Mouse (Mus musculus): ENCODE measurements around the gene Mfsd7a.

Gene Mfsd7a
- long read RNA-seq, experiment 1, partial matches to known transcripts = 1 of 2 reads
- long read RNA-seq, experiment 1, other reads (novel, unspliced or antisense) = 1 of 2 reads
- long read RNA-seq, experiment 2 = 0 reads

DNA sequence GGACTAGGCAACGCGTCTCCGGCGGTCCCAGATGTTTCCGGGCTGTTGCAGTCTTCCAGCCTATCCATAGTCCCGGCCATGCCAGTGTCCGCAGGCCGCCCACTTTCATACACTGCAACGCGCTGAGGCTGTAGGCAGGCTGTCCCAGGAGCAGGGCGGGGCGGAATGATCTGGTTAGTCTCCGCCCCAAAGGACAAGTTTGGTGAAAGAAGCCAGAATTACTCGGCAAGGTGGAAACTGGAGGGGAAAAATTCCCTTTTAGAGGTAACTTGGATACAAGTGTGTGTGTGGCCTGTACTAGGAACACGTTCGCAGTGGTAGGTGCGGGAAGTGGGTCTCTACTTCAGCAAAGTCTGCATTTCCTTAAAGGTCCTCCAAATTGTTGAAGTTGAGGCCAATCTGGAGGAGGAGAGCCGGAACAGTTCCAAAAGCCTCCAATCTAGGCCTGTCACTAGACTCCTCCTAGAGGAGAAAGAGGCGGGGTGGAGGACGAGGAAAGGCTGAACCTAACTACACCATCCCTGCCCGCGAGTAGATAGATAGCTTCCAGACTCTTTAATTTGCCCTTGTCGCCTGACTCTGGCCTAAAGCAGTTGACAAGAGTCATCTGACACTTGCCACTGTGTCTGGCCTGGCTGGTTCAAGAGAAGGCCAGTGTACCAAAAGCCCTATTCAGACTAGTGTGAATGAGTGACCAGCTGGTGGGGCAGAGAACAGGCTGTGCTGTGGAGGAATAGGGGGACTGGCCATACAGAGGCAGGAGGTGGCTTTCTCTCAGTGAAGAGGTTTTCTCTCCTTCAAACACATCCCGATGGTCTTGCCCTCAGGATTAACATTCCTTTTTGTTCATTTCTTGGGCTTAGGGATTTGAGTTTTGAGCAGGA is at the start of gene Mfsd7a:
TSS of gene Mfsd7a (minus strand) at position 107 of the 884 bp plus-strand sequence.
- intact Hi-C loops (cut with DNase I) = no loop called here

DNA sequence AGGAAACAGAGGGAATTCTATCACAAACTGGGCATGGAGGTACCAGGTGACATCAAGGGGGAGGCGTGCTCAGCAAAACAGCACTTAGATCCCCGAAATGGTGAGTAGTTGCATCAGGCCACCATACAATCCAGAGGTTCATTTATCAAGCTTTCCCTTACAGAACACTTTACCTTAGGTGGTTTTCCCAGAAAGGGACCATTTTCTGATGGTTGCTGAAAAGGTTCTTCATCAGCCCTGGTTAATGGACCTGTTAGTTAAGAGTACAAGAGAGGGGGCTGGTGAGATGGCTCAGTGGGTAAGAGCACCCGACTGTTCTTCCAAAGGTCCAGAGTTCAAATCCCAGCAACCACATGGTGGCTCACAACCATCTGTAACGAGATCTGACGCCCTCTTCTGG is 37.5 kb upstream of the Mfsd7a start:
- intact Hi-C loops (cut with DNase I) = loop anchor here (10.0 kb wide), 1 partner anchor 99 kb away; no protein-coding TSS in a partner anchor

DNA sequence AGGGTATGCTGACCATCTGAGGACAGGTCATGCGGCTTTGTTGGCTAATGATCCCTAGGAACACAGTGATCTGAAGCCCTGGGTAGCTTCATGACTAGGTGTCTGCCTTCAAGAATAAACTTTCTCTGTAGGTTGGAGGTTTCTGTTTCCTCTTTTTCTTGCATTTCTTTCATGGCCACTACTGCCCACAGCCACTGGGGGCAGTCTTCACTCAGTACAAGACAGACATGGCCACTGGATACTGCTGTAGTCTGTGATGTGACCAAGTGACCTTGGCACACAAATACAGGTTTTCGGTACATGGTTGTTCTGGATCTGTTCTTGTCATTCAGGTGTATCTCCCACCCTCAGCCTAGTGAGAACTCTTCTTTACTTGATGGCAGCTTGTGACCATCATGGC is 36.5 kb upstream of the Mfsd7a start:
- intact Hi-C loops (cut with DNase I) = loop anchor here (10.0 kb wide), 1 partner anchor 100 kb away; no protein-coding TSS in a partner anchor

DNA sequence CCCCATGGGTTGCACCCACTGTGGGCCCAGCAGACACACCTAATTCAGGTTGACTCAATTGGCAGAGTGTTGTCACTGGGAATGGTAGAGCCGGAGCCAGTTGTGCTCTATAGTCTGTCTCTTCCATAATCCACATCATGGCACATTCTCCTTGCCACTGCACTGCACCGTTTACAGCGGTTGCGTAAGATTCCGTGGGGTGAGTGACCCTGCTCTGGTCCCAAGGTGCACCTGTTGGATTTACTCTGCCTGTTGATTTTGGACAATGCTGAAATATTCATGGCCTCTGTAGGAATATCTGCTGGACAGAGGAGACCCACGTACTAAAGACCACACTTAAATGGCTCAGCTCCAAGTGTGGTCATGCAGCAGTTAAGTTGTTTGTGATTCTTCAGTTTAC is 34.3 kb upstream of the Mfsd7a start:
- intact Hi-C loops (cut with DNase I) = loop anchor here (10.0 kb wide), 1 partner anchor 102 kb away; no protein-coding TSS in a partner anchor

DNA sequence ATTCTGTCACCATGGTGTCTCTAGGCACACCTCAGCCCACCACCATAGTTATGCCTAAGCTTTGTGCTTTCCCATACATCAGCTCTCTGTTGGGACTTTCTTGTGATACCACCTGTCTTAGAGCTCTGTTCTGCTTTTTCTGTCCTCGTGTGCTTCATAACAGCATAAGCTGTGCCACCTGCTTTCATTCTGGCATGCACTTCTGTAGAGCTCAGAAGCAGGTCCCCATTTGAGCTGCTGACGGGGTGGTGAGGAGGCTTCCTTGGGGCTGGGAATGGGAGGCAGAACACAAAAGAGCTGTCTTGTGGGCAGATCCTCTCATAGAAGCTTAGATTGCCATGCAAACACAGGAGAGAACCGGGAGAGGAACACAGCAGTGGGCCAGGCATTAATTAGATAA is 27.3 kb upstream of the Mfsd7a start:
- intact Hi-C loops (cut with DNase I) = no loop called here

DNA sequence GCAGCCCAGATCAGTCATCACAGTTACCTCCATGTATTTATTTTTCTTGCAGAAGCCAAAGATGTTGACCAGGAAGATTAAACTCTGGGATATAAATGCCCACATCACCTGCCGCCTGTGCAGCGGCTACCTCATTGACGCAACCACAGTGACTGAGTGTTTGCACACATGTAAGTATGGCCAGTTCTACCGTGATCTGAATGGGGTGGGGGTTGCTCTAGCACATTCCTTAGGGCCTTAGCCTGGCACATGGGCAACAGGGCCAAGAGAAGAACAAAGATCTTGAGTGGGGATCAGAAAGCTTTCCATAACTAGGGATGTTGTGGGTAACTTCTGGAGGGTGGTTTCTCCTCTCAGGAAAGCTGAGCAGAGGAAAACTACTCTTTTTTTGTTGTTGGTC is 25.0 kb upstream of the Mfsd7a start:
- intact Hi-C loops (cut with DNase I) = no loop called here

DNA sequence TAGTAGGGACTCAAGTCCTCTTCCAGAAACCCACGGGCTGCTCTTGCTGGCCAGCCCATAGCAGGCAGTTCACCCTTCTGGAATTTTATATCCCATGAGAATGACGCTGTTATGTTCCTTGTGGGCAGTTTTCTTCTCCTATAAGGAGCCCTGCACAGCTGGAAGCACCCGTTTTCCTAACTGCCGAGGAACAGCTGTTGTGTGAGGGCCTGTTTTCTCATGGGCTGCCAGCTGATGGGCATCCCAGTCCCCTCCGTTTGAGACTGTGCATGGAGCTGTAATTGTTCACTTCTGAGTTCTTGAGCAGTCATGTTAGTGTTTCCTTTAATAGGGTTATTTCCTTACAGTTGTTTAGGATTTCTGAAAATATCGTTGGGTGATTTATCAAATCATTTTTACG is 20.9 kb upstream of the Mfsd7a start:
- intact Hi-C loops (cut with DNase I) = no loop called here

DNA sequence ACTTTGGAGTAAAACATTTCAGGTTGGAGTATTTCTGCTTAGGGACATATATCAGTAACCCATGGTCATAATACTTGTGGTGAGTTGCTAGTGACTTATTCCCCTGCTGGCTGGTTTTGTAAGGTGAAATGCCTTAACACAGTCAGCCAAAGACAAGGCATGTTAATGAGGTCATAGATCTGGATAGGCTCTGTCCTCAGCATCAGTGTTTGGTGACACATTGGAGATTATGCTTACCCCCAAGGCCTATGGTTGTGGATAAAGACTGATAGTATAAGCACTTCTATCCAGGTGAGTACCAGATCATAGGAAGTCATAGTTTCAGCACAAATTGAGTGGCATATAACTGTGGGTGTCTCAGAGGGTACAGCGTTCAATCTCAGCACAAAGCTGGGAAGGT is 18.0 kb upstream of the Mfsd7a start:
- intact Hi-C loops (cut with DNase I) = no loop called here

DNA sequence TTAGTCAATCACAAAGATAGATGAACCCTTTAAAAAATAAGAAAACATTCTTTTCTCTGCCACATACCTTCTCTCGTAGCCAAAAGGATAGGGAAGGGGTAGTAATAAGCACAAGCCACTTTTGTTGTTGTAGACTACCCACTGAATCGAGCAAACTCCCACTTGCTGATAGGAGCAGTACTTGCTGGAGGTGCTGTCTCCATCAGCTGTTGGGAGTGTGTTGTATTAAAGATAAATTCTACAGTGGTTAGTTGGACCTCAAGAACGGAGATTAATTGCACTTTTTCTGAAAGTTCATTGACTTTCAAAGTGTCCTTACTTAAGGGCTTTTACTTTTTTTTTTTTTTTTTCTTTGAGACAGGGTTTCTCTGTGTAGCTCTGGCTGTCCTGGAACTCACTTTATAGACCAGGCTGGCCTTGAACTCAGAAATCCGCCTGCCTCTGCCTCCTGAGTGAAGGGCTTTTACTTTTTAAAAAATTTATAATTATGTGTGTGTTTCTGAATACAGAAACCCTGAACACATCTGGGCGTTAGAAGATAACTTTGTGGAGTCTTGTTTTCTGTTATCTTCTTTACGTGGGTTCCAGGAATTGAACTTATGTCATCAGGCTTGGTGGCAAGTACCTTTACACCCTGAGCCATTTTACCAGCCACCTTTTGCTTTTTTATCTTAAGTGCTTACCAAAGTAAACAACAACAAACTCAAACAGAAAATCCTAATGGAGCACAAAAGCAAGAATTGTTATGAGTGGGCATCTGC is 16.6 kb upstream of the Mfsd7a start:
- intact Hi-C loops (cut with DNase I) = no loop called here

DNA sequence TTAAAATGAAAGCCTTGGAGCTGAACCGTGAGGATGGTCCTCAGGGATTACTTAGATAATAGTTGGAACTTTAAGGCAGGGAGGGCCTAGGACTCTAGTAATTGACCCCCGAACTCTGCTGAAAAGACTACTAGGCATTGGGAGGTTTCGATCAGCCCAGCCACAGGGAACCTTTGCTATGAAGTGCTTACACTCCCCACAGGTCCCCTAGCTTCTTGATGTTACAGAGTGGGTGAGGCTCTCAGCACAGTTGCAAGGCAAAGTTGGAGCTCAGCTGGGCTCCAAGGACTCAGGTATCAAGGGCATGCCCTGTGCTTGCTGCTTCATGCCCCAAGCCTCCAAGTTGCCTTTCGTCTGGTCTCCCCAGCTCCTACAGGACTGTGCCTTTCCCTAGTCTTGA is 13.8 kb upstream of the Mfsd7a start:
- intact Hi-C loops (cut with DNase I) = no loop called here

DNA sequence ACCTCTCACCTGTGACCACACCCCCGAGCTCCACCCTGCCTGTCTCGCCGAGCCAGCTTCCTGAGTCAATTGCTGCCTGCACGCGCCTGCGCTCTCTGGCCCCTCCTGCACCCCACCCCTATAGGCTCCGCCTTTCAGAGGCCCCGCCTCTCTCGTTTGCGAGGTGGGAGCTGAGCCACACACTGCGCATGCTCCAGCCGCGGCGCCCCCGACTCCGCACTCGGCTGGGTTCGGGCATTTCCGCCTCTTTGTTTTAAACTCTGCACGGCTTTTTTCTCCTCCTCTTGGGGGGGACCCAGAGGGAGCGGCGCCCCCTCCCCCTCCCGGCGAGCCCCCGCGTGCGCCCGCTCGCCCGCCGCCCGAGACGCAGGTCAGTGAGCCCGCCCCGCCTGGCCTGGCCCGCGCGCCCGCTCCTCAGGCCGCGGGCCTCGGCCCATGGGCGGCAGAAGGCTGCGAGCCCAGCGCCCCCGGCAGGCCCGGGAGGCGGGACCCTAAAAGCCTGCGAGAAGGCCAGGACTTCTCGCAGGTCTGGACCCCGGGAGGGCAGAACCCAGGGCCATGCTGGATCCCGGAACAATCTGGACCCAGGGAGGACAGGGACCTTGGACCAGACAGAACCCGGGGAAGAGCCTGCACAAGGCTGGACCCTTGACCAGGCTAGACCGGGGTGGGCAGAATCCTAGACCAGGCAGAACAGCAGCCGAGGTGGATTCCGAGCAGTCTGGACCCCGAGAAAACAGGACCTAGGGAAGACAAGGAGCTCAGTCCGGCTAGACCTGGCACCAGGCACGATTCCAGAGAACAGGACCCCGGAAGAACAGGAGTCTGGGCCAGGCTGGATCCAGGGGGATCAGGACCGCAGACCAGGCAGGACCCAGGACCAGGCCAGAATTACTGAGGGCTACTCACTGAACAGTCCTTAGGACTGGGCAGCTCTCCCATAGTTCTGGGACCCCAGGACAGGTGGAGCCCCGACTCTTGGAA is 12.7 kb upstream of the Mfsd7a start, which contains the start of gene Pcgf3:
TSS of gene Pcgf3 (plus strand) at position 151 of the 984 bp plus-strand sequence.
- intact Hi-C loops (cut with DNase I) = no loop called here

DNA sequence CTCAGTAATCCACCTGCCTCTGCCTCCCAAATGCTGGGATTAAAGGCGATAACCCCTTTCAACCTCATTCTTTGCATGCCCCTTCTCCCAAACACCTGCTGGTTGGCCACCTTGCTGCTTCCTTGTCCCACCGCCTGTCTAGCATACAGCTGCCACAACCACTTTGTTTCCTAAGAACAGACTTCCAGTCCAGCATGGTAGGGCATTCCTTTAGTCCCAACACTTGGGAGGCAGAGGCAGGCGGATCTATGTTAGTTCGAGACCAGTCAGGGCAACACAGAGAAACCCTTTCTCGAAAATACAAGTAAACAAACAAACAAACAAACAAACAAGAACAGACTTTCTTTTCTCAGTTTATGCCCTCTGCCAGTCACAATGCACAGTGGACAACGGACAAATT is 11.8 kb upstream of the Mfsd7a start:
- intact Hi-C loops (cut with DNase I) = no loop called here

DNA sequence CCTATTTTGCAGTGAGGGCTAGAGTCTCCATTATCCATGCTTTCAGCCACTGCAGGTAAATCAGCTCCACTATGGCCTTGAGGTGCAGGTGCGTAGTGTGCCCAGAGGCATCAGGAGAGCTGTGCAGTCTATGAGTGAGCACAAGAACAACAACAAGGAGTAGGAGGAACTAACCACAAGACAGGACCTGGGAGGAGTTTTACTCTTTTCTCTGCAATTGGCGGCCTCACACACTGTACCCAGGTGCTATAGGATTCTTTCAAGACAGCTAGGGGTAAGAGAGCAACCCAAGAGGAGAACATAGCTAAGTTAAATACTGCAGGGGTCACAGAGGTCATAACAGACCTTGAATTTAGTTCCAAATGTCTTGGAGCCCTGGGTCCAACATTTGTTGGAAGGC is 10.0 kb upstream of the Mfsd7a start:
- intact Hi-C loops (cut with DNase I) = no loop called here

DNA sequence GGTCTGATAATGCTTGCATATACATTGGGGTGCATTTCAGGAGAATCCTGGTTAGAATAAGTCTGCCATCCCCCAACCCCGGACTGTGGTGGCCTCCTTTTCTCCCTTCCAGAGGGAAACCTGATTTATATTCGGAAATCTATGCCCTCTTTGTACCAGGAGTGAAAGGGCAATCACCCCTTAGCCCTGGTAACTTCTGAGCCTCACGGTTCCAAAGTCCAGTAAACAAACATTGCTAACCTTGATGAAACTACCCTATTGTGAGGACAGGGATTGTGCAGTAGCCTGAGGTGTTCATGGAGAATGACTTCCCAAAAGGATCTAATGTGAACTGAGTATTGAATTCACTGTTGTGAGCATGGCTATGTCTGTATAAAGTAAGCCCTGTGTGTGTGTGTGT is 5.4 kb upstream of the Mfsd7a start:
- intact Hi-C loops (cut with DNase I) = no loop called here

DNA sequence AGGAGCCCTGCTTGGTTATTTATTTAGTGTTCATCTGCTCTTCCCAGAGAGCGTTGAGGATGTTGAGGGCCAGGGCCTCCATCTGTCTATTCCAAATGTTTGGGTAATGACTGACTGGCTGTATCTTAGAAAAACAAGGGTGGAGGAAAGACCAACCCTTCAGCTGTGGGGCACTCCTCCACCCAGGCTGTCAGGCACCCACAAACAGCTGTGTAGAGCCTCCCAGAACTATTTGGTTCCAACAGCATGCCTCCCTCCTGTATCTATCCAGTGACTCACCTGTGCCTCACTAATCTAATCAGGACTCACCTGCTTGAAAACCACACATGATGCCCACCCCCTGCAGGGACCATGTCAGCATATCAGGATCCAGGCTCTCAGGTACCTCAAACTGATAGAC is 3.7 kb upstream of the Mfsd7a start:
- intact Hi-C loops (cut with DNase I) = no loop called here

DNA sequence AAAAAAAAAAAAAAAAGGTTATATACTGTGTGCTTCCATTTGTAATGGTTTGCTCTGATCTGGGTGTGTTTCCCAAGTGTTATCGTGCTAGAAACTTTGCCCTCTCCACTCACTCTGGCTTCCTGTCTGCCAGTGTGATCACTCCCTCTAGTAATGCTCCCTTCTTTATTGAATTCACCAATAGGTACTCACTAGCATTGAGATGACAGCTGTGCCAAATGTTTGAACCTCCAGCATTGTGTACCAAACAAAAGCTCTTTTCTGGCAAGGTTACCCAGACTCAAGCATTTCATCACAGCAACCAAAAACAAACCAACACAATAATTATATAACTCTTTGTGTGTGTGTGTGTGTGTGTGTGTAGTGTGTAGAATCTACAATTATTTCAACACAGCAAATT is 2.9 kb upstream of the Mfsd7a start:
- intact Hi-C loops (cut with DNase I) = no loop called here

DNA sequence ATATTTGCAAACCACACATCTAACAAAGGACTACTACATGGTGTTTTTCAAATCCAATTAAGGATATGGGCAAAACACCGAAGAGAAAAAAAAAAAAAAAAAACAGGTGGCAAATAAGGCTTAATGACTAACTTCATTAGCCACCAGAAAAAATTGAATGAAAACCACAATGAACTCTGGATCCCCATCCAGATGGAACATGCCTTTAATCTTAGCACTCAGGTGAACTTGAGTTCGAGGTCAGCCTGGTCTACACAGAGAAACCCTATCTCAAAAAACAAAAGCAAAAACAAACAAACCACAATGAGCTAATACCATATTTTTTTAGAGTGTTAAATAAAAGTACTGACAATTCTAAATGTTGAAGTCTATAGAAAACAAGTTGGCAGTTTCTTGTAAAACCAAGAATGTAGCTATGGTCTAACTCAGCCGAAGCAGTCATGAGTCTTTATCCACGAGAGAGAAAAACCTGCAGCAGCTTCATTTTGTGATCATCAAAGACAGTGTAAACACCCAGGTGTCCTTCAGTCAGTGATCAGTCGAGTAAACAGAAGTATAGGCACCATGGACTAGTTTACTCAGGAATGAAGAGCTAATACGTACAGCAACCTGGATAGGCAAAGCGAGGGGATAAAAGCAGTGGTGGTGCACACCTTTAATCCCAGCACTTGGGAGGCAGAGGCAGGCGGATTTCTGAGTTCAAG is 2.3 kb upstream of the Mfsd7a start:
- intact Hi-C loops (cut with DNase I) = no loop called here

DNA sequence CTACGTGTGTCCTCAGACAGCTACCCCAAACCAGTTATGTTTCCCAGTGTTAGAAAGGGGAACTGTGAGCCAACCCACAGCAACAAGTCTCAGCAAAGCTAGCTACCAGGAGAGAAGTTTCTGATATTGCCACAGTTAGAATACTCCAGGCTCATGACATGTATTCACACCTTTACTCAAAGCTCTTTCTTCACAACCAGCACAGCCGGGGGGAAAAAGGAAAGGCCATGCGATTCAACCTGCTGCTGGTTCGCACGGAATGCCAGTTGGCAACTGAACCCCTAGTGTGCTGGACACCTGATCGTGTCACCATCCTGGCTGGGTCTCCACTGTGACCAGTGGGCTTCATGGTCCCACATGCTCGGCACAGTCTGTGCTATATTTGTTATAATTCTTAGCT is 834 bp downstream of the Mfsd7a start:
- intact Hi-C loops (cut with DNase I) = no loop called here

DNA sequence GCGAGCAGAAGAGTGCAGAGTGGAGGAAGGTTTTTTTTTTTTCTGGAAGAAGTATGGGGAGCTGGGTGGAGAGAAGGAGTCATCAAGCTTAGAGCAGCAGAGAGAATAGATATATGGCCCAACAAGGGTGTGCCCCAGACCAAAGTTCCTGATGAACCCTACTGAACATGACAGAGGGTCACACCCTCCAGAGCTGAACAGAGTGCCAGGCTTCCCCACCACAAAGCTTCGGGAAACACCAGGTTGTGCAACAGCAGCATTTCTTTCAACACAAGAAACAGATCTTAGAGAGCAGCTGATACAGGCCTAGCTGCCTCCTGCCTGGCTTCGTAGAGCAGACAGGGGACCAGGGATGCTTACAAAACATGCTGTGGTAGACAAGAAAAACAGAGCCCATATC is 1.7 kb downstream of the Mfsd7a start:
- intact Hi-C loops (cut with DNase I) = no loop called here

DNA sequence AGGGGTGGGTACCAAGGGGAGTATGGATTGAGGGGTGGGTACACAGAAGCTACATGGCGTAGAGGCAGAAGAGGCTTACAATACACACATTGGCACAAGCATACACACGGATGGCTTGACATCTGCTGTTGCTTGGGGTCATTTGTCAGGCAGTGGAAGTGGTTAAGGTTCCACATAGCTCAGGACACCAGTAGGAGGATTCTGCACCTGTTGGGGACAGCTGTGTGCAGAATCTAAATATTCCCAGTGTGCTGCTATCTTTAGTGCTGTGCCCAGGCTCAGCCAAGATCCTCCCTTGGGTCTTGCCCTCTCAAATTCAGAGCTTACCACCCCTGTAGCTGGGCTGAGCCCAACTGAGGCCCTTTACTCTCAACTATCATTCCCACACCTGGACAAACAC is 12.6 kb downstream of the Mfsd7a start:
- intact Hi-C loops (cut with DNase I) = no loop called here
